Comparison of ENCODE assay signal across 42 mouse cellular contexts in genomic region chr6:18128059-18128458, GRCm38 (mm10). TPM values are rescaled to one million over a fixed set of nuclear protein-coding genes. Genes with fewer than 3 reads are reported as not detected.
"Had no signal": no experiment of that assay in that cellular context is flagged by ENCODE, and none has a peak within 500 bp of the region (broad histone marks: within the 10 kb centered on the region; RNA-seq: fewer than 3 reads in every experiment).

No protein-coding gene starts in this region.

- H3K9ac ChIP-seq: heart, embryonic 12.5 days; heart, embryonic 13.5 days; heart, embryonic 15.5 days; hindbrain, embryonic 12.5 days; hindbrain, embryonic 13.5 days; hindbrain, embryonic 14.5 days; hindbrain, embryonic 15.5 days; intestine, embryonic 15.5 days; kidney, embryonic 15.5 days had no signal

- H3K27me3 ChIP-seq: heart, embryonic 12.5 days; heart, embryonic 13.5 days; heart, embryonic 15.5 days; hindbrain, embryonic 12.5 days; hindbrain, embryonic 13.5 days; hindbrain, embryonic 15.5 days; intestine, embryonic 15.5 days; kidney, embryonic 15.5 days had no signal

- H3K36me3 ChIP-seq: heart, embryonic 10.5 days; heart, embryonic 12.5 days; heart, embryonic 13.5 days; heart, embryonic 15.5 days; hindbrain, embryonic 10.5 days; hindbrain, embryonic 12.5 days; hindbrain, embryonic 13.5 days; hindbrain, embryonic 15.5 days; intestine, embryonic 15.5 days; kidney, embryonic 15.5 days had no signal

- DNase-seq: heart, postnatal 10 days; heart, postnatal 14 days; heart, postnatal 36 days; heart, postnatal 4 days; kidney, adult 11 months; kidney, adult 18-20 months; kidney, adult 2 months; kidney, adult 8-10 months; kidney, adult 9 months; kidney, postnatal 10 days; kidney, postnatal 14 days; kidney, postnatal 25 days; kidney, postnatal 36 days; kidney, postnatal 4 days; layer of hippocampus, adult 9-11 months; layer of hippocampus, postnatal 36 days had no signal

- H3K9me3 ChIP-seq: heart, embryonic 10.5 days; heart, embryonic 12.5 days; heart, embryonic 13.5 days; heart, embryonic 15.5 days; hindbrain, embryonic 10.5 days; hindbrain, embryonic 12.5 days; hindbrain, embryonic 13.5 days; hindbrain, embryonic 15.5 days; intestine, embryonic 15.5 days; kidney, embryonic 15.5 days had no signal

- H3K27ac ChIP-seq: heart, embryonic 10.5 days; heart, embryonic 13.5 days; heart, embryonic 15.5 days; hindbrain, embryonic 10.5 days; hindbrain, embryonic 12.5 days; hindbrain, embryonic 13.5 days; hindbrain, embryonic 14.5 days; hindbrain, embryonic 15.5 days; hindbrain, postnatal 0 days; intestine, embryonic 15.5 days; kidney, embryonic 15.5 days; kidney, postnatal 0 days; layer of hippocampus, adult 2 months had no signal

- H3K4me3 ChIP-seq: heart, embryonic 10.5 days; heart, embryonic 12.5 days; heart, embryonic 13.5 days; heart, embryonic 15.5 days; hindbrain, embryonic 10.5 days; hindbrain, embryonic 12.5 days; hindbrain, embryonic 13.5 days; hindbrain, embryonic 15.5 days; intestine, embryonic 15.5 days; kidney, embryonic 15.5 days; layer of hippocampus, adult 2 months had no signal

- H3K4me1 ChIP-seq: heart, embryonic 10.5 days; heart, embryonic 12.5 days; heart, embryonic 13.5 days; heart, embryonic 15.5 days; hindbrain, embryonic 10.5 days; hindbrain, embryonic 12.5 days; hindbrain, embryonic 13.5 days; hindbrain, embryonic 15.5 days; intestine, embryonic 15.5 days had no signal

- ATAC-seq: hindbrain, embryonic 16.5 days; hindbrain, postnatal 0 days; inflammation-experienced regulatory T-cells, adult 6 months; intestine, embryonic 15.5 days; intestine, embryonic 16.5 days; intestine, postnatal 0 days had no signal

- H3K4me2 ChIP-seq: heart, embryonic 11.5 days; heart, embryonic 12.5 days; heart, embryonic 13.5 days; heart, embryonic 15.5 days; hindbrain, embryonic 12.5 days; hindbrain, embryonic 13.5 days; hindbrain, embryonic 14.5 days; hindbrain, embryonic 15.5 days; intestine, embryonic 15.5 days; kidney, embryonic 15.5 days had no signal

RNA-seq across cellular contexts. Expression of gene Asz1, which starts 19.2 kb away (rescaled TPM):
- polyA plus RNA-seq: heart, embryonic 12.5 days; heart, embryonic 14.5 days; heart, embryonic 16.5 days; heart, postnatal 0 days; hindbrain, embryonic 10.5 days; hindbrain, embryonic 11.5 days; hindbrain, embryonic 12.5 days; hindbrain, embryonic 13.5 days; hindbrain, embryonic 14.5 days; hindbrain, embryonic 15.5 days; hindbrain, embryonic 16.5 days; hindbrain, postnatal 0 days; inflammation-experienced regulatory T-cells, adult 6 months; intestine, embryonic 14.5 days; kidney, adult 2 months; kidney, embryonic 14.5 days; kidney, postnatal 0 days; large intestine, adult 2 months had no signal

RNA-seq across cellular contexts. Expression of gene Cftr, which starts 42.4 kb away (rescaled TPM):
- polyA plus RNA-seq: inflammation-experienced regulatory T-cells, adult 6 months had no signal
